Mouse (Mus musculus) liver, adult 2 months (tissue): ENCODE measurements around the gene Sprtn.

Experiments
- CTCF ChIP-seq: fragments of 200-500 bp; IDR thresholded peaks from 2 replicates; pipeline ENCODE4 v1.5.1; 2011; ENCODE audit warnings: low read depth, low read length, control low read depth
- POLR2A ChIP-seq: fragments of 200-500 bp; IDR thresholded peaks from 2 replicates; pipeline ENCODE4 v1.6.1; 2011; ENCODE audit warnings: low read length, control low read depth; ENCODE audit not compliant: insufficient read depth; ENCODE audit errors: extremely low read depth

DNA sequence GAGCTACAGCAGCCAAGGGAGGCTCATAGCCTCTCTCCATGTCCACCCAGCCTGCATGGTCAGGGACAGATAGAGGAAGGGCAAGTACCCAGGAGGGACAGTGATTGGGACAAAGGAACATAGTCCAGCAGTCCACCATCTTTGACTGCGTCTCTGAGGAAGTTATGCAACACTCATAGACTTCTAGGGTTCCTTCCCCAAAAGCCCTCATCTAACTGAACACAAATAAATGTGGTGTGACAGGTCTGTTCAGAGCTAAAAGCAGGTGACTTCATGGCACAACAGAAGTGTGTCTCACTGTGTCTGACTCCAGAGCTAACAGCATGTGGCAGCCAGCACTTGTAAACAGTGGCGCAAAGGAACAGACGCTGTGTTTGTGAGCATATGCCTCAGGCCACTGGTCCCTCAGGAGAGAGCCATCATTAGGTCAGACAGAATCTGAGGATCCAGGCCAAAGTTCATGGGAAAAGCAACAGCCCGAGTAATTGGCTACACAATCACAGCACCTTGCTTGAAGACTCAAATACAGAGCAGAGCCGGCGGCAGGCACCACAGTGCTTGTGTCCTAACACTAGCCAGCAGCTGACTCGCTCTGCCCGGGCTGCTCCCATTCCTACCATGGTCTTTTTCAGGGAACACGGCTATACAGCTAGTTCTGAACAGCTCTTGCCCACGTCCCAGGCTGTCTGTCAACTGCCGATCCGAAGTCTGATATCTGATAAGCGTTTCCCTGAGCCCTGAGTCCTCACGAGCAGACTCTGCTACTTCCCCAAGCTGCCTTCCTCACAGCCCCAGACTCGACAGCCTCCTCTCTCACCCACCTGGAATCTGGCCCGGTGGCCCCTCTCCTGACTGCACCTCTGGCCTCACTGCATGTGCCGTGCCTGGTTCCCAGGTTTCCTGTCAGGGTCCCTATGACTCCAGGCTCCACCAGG is 14.5 kb downstream of the Sprtn start:
- TF ChIP-seq CTCF: no peak
- no peak for TF ChIP-seq POLR2A
